25 mouse cellular contexts compared by ENCODE assay signal in genomic region chr12:48521996-48522395, GRCm38 (mm10).
DNase-seq lines count a peak whose midpoint lies in the region; ATAC-seq and TF ChIP-seq lines count a peak whose summit lies in the region.
"Had no signal": no experiment of that assay in that cellular context is flagged by ENCODE, and none has a peak within 500 bp of the region (broad histone marks: within the 10 kb centered on the region; RNA-seq: fewer than 3 reads in every experiment).

No protein-coding gene starts in this region.

- no peak overlapping the region for H3K27ac ChIP-seq in forebrain, postnatal 0 days (ENCODE audit: low read depth, low read length)
- no peak overlapping the region for H3K27ac ChIP-seq in forebrain, embryonic 11.5 days (ENCODE audit: low read depth, low read length)
- H3K27ac ChIP-seq in midbrain, postnatal 0 days (ENCODE audit: low read depth, low read length), result no peak overlapping the region
- H3K27ac ChIP-seq in midbrain, embryonic 10.5 days (replicated peaks), result no peak overlapping the region
- H3K27ac ChIP-seq: heart, adult 2 months; heart, embryonic 13.5 days; kidney, postnatal 0 days; midbrain, embryonic 12.5 days; neural tube, embryonic 13.5 days had no signal

- ATAC-seq in forebrain, postnatal 0 days, result no peak
- no peak for ATAC-seq in forebrain, embryonic 11.5 days (replicated peaks; ENCODE audit: low FRiP score)
- ATAC-seq in midbrain, postnatal 0 days (ENCODE audit: low FRiP score), result no peak
- ATAC-seq: liver, postnatal 0 days; Patski had no signal

- TF ChIP-seq CTCF in forebrain, postnatal 0 days (IDR thresholded peaks at IDR 0.05; ENCODE audit: low read depth), result no peak
- no peak for TF ChIP-seq CTCF in midbrain, postnatal 0 days (IDR thresholded peaks at IDR 0.05)

- no peak overlapping the region for H3K4me2 ChIP-seq in forebrain, postnatal 0 days (ENCODE audit: low read depth)
- H3K4me2 ChIP-seq in forebrain, embryonic 11.5 days (ENCODE audit: low read depth, low read length, severe bottlenecking), result no peak overlapping the region
- H3K4me2 ChIP-seq in midbrain, postnatal 0 days (ENCODE audit: low read depth, low read length, poor library complexity, severe bottlenecking), result no peak overlapping the region
- H3K4me2 ChIP-seq: heart, embryonic 13.5 days; liver, embryonic 11.5 days; midbrain, embryonic 12.5 days; neural tube, embryonic 13.5 days had no signal

- no peak overlapping the region for H3K9ac ChIP-seq in forebrain, postnatal 0 days
- H3K9ac ChIP-seq in forebrain, embryonic 11.5 days (ENCODE audit: low read length), result no peak overlapping the region
- no peak overlapping the region for H3K9ac ChIP-seq in midbrain, postnatal 0 days (replicated peaks; ENCODE audit: low read length, poor library complexity, severe bottlenecking)
- H3K9ac ChIP-seq: heart, embryonic 13.5 days; liver, postnatal 0 days; midbrain, embryonic 12.5 days; neural tube, embryonic 13.5 days had no signal

- H3K9me3 ChIP-seq in forebrain, postnatal 0 days (ENCODE audit: low read length), result no peaks in the 10 kb centered on the region
- H3K9me3 ChIP-seq in forebrain, embryonic 11.5 days (ENCODE audit: control insufficient read depth, low read length), result no peaks in the 10 kb centered on the region
- no peaks in the 10 kb centered on the region for H3K9me3 ChIP-seq in midbrain, postnatal 0 days (ENCODE audit: low read length)
- no peaks in the 10 kb centered on the region for H3K9me3 ChIP-seq in midbrain, embryonic 10.5 days (replicated peaks)
- H3K9me3 ChIP-seq: G1E; heart, embryonic 13.5 days; midbrain, embryonic 12.5 days; neural tube, embryonic 13.5 days had no signal

- H3K27me3 ChIP-seq in forebrain, postnatal 0 days (ENCODE audit: insufficient read depth, low read length), result no peaks in the 10 kb centered on the region
- H3K27me3 ChIP-seq in forebrain, embryonic 11.5 days (ENCODE audit: control insufficient read depth, insufficient read depth, low read length), result no peaks in the 10 kb centered on the region
- no peaks in the 10 kb centered on the region for H3K27me3 ChIP-seq in midbrain, postnatal 0 days (ENCODE audit: insufficient read depth, low read length)
- H3K27me3 ChIP-seq in midbrain, embryonic 10.5 days (ENCODE audit: low read depth, poor library complexity, severe bottlenecking), result no peaks in the 10 kb centered on the region
- H3K27me3 ChIP-seq: heart, embryonic 13.5 days; midbrain, embryonic 12.5 days; neural tube, embryonic 13.5 days; Patski had no signal

- no peak overlapping the region for H3K4me3 ChIP-seq in forebrain, postnatal 0 days (ENCODE audit: low read depth, low read length)
- H3K4me3 ChIP-seq in forebrain, embryonic 11.5 days (ENCODE audit: low read depth, low read length), result no peak overlapping the region
- no peak overlapping the region for H3K4me3 ChIP-seq in midbrain, postnatal 0 days (ENCODE audit: low read depth, low read length)
- no peak overlapping the region for H3K4me3 ChIP-seq in midbrain, embryonic 10.5 days
- H3K4me3 ChIP-seq: heart, adult 2 months; heart, embryonic 13.5 days; midbrain, embryonic 12.5 days; myocyte; neural tube, embryonic 13.5 days had no signal

- DNase-seq in cerebellum, postnatal 25 days, result peak; percentile 12 to 36
- DNase-seq in cerebellum, adult 11 months, result no peak
- peak; percentile 9 for DNase-seq in forebrain, postnatal 0 days
- no peak for DNase-seq in forebrain, embryonic 11.5 days (ENCODE audit: low spot score)
- peak; percentile 50 for DNase-seq in midbrain, postnatal 0 days (ENCODE audit: low spot score)
- no peak for DNase-seq in midbrain, embryonic 10.5 days (ENCODE audit: low spot score)
- DNase-seq in lung, adult 18-20 months, result no peak
- DNase-seq: adrenal gland, postnatal 10 days; gastrocnemius, postnatal 25 days; heart, adult 2 months; heart, postnatal 14 days; kidney, adult 2 months; liver, postnatal 0 days; lung, postnatal 10 days; retina, postnatal 1 day; right cerebral cortex, postnatal 25 days; spleen, adult 18-20 months had no signal

- 28% methylated on average over 3 of the region's 3 CpGs for WGBS in forebrain, postnatal 0 days
- WGBS in forebrain, embryonic 11.5 days, result 40% methylated on average over 3 of the region's 3 CpGs
- WGBS in midbrain, postnatal 0 days, result 39% methylated on average over 3 of the region's 3 CpGs
- 65% methylated on average over 3 of the region's 3 CpGs for WGBS in midbrain, embryonic 10.5 days

- H3K36me3 ChIP-seq in forebrain, postnatal 0 days (ENCODE audit: insufficient read depth), result no peaks in the 10 kb centered on the region
- no peaks in the 10 kb centered on the region for H3K36me3 ChIP-seq in forebrain, embryonic 11.5 days (ENCODE audit: control insufficient read depth, insufficient read depth, low read length)
- H3K36me3 ChIP-seq in midbrain, postnatal 0 days (ENCODE audit: insufficient read depth, low read length), result no peaks in the 10 kb centered on the region
- H3K36me3 ChIP-seq in midbrain, embryonic 10.5 days, result no peaks in the 10 kb centered on the region
- H3K36me3 ChIP-seq: G1E; heart, embryonic 13.5 days; midbrain, embryonic 12.5 days; neural tube, embryonic 13.5 days had no signal

- no peaks in the 10 kb centered on the region for H3K4me1 ChIP-seq in forebrain, postnatal 0 days (ENCODE audit: insufficient read depth)
- no peaks in the 10 kb centered on the region for H3K4me1 ChIP-seq in forebrain, embryonic 11.5 days (replicated peaks; ENCODE audit: control insufficient read depth, insufficient read depth, low read length)
- H3K4me1 ChIP-seq in midbrain, postnatal 0 days (ENCODE audit: insufficient read depth, low read length), result no peaks in the 10 kb centered on the region
- H3K4me1 ChIP-seq in midbrain, embryonic 10.5 days, result no peaks in the 10 kb centered on the region
- H3K4me1 ChIP-seq: heart, embryonic 13.5 days; midbrain, embryonic 12.5 days; neural tube, embryonic 13.5 days had no signal

Comparison
In these comparisons a context has a peak if more than half of its experiments do, and no peak if none do; other contexts are left out.
1. DNase-seq: peak in cerebellum, postnatal 25 days (2 of 2), forebrain, postnatal 0 days (single experiment) and midbrain, postnatal 0 days (single experiment); none in cerebellum, adult 11 months (single experiment), forebrain, embryonic 11.5 days (single experiment), midbrain, embryonic 10.5 days (single experiment) and lung, adult 18-20 months (0 of 2).